Mouse (Mus musculus): ENCODE results near the gene Lin7b.
"Not testable (repeated sequence)": the region's sequence is repeated elsewhere in the genome, so short reads cannot be mapped to it uniquely, and the experiment has no call there.

The Lin7b gene

GRCm38 (mm10) chr7:45370475-45371311 lies at the start of gene Lin7b:
Gene Lin7b (minus strand): TSS chr7:45370583.
- DNase-seq (ENCODE audit: low spot score) = no peak

GRCm38 (mm10) chr7:45417962-45418492 lies 47.6 kb upstream of the Lin7b start:
- no peak for DNase-seq (ENCODE audit: low spot score)

- no peak for DNase-seq (ENCODE audit: low spot score)
These were observed 45.3 kb upstream of the Lin7b start for GRCm38 (mm10) chr7:45415636-45416035.

GRCm38 (mm10) chr7:45414740-45415224 lies 44.4 kb upstream of the Lin7b start:
- no peak for DNase-seq (ENCODE audit: low spot score)

- DNase-seq (ENCODE audit: low spot score) = no peak
These were observed 43.7 kb upstream of the Lin7b start for GRCm38 (mm10) chr7:45413864-45414739.

- no peak for DNase-seq (ENCODE audit: low spot score)
These were observed 42.9 kb upstream of the Lin7b start, which contains the start of gene Ntf5 for GRCm38 (mm10) chr7:45413113-45413863. Gene Ntf5 (plus strand): TSS chr7:45413695.

GRCm38 (mm10) chr7:45412421-45412820 lies 42.0 kb upstream of the Lin7b start:
- DNase-seq (ENCODE audit: low spot score) = no peak

GRCm38 (mm10) chr7:45409497-45410163 lies 39.2 kb upstream of the Lin7b start:
- no peak for DNase-seq (ENCODE audit: low spot score)

- DNase-seq (ENCODE audit: low spot score) = no peak
These were observed 38.6 kb upstream of the Lin7b start for GRCm38 (mm10) chr7:45408949-45409348.

- no peak for DNase-seq (ENCODE audit: low spot score)
These were observed 38.0 kb upstream of the Lin7b start for GRCm38 (mm10) chr7:45408351-45408750.

- DNase-seq (ENCODE audit: low spot score) = no peak
These were observed 37.5 kb upstream of the Lin7b start for GRCm38 (mm10) chr7:45407836-45408235.

- DNase-seq (ENCODE audit: low spot score) = no peak
These were observed 36.1 kb upstream of the Lin7b start for GRCm38 (mm10) chr7:45406157-45407156.

GRCm38 (mm10) chr7:45405091-45406075 lies 35.0 kb upstream of the Lin7b start, which contains the start of gene Kcna7:
Gene Kcna7 (plus strand): TSS chr7:45405653.
- DNase-seq (ENCODE audit: low spot score) = peak; percentile 59

- DNase-seq (ENCODE audit: low spot score) = peak; percentile 77
These were observed 33.3 kb upstream of the Lin7b start for GRCm38 (mm10) chr7:45403532-45404261.

GRCm38 (mm10) chr7:45401521-45402085 lies 31.2 kb upstream of the Lin7b start:
- DNase-seq (ENCODE audit: low spot score) = no peak

- DNase-seq (ENCODE audit: low spot score) = no peak
These were observed 26.4 kb upstream of the Lin7b start for GRCm38 (mm10) chr7:45396787-45397186.

- DNase-seq (ENCODE audit: low spot score) = not testable (repeated sequence)
These were observed 26.0 kb upstream of the Lin7b start for GRCm38 (mm10) chr7:45396337-45396775.

Measured in adipocyte (in vitro differentiated cells).